Mouse (Mus musculus) embryonic facial prominence, embryonic 15.5 days (tissue): ENCODE measurements around the gene Exoc6. TPM values are rescaled to one million over a fixed set of nuclear protein-coding genes. Genes with fewer than 3 reads are reported as not detected.
"Not testable (repeated sequence)": the region's sequence is repeated elsewhere in the genome, so short reads cannot be mapped to it uniquely, and the experiment has no call there.

Source experiments
- ATAC-seq: fragments of 200-750 bp; cut with Nextera tagmentation; 2 replicates; pipeline ENCODE4 v1.8.0; 2017; ENCODE audit warnings: low read depth, moderate TSS enrichment; ENCODE audit not compliant: insufficient number of reproducible peaks, low FRiP score, low TSS enrichment
- H3K27ac ChIP-seq: fragments of 300-500 bp; sonication (generic); replicated peaks from 2 replicates; pipeline ENCODE4 v1.5.1; 2015; ENCODE audit warnings: mild to moderate bottlenecking, inconsistent platforms
- H3K27me3 ChIP-seq: fragments of 300-500 bp; sonication (generic); 2 replicates; pipeline ENCODE4 v1.6.1; 2015; ENCODE audit warnings: inconsistent platforms
- H3K36me3 ChIP-seq: fragments of 300-500 bp; sonication (generic); 2 replicates; pipeline ENCODE4 v1.6.1; 2015; ENCODE audit warnings: mild to moderate bottlenecking, inconsistent platforms
- H3K4me1 ChIP-seq: fragments of 300-500 bp; sonication (generic); 2 replicates; pipeline ENCODE4 v1.6.1; 2015; ENCODE audit warnings: inconsistent platforms
- H3K4me2 ChIP-seq: fragments of 300-500 bp; sonication (generic); replicated peaks from 2 replicates; pipeline ENCODE4 v1.6.1; 2015; ENCODE audit warnings: mild to moderate bottlenecking, inconsistent platforms
- H3K4me3 ChIP-seq: fragments of 300-500 bp; sonication (generic); replicated peaks from 2 replicates; pipeline ENCODE4 v1.5.1; 2015; ENCODE audit warnings: mild to moderate bottlenecking, inconsistent platforms
- H3K9ac ChIP-seq: fragments of 300-500 bp; sonication (generic); 2 replicates; pipeline ENCODE4 v1.6.1; 2015; ENCODE audit warnings: inconsistent platforms
- H3K9me3 ChIP-seq: fragments of 300-500 bp; sonication (generic); replicated peaks from 2 replicates; pipeline ENCODE4 v1.6.1; 2016; ENCODE audit warnings: inconsistent platforms
- WGBS: fragments of 180-500 bp; shearing (Covaris S2); methylation state at CpG from one replicate; pipeline ENCODE4 v1.1.7; 2015; 5-methylcytosine and 5-hydroxymethylcytosine counted together
- polyA plus RNA-seq: library from polyadenylated mRNA; unstranded; fragments of >200 nt; fragmentation: Nextera tagmentation; extraction: Ambion mirVana; gene quantifications from 2 replicates; pipeline ENCODE4 v1.2.1, GENCODE M21; 2015

Gene Exoc6
- polyA plus RNA-seq, 1 experiment from 2014 or later = 7.8 TPM

- H3K9ac ChIP-seq = no peak overlapping the region
- no peaks in the 10 kb centered on the region for H3K4me1 ChIP-seq
- no peak overlapping the region for H3K4me3 ChIP-seq
- 23% methylated on average over 8 of the region's 8 CpGs for WGBS
- H3K27ac ChIP-seq = no peak overlapping the region
- no peak for ATAC-seq
- H3K9me3 ChIP-seq = no peaks in the 10 kb centered on the region
- no peaks in the 10 kb centered on the region for H3K27me3 ChIP-seq
- no peak overlapping the region for H3K4me2 ChIP-seq
- H3K36me3 ChIP-seq = no peaks in the 10 kb centered on the region
Observed at GRCm38 (mm10) chr19:37526768-37527167, 23.4 kb upstream of the Exoc6 start.

GRCm38 (mm10) chr19:37527736-37528135, 22.5 kb upstream of the Exoc6 start:
- not testable (repeated sequence) for H3K27ac ChIP-seq, H3K9me3 ChIP-seq, ATAC-seq, H3K4me2 ChIP-seq, H3K36me3 ChIP-seq, H3K4me1 ChIP-seq, H3K9ac ChIP-seq, H3K4me3 ChIP-seq, H3K27me3 ChIP-seq
- 91% methylated on average over 3 of the region's 3 CpGs for WGBS

GRCm38 (mm10) chr19:37528581-37528980, 21.6 kb upstream of the Exoc6 start:
- no peaks in the 10 kb centered on the region for H3K4me1 ChIP-seq
- H3K4me2 ChIP-seq = no peak overlapping the region
- H3K27ac ChIP-seq = no peak overlapping the region
- H3K9ac ChIP-seq = no peak overlapping the region
- no peak for ATAC-seq
- no peaks in the 10 kb centered on the region for H3K27me3 ChIP-seq
- no peak overlapping the region for H3K4me3 ChIP-seq
- H3K36me3 ChIP-seq = no peaks in the 10 kb centered on the region
- 62% methylated on average over 6 of the region's 6 CpGs for WGBS
- no peaks in the 10 kb centered on the region for H3K9me3 ChIP-seq

- no peak overlapping the region for H3K4me3 ChIP-seq
- 84% methylated on average over 9 of the region's 9 CpGs for WGBS
- no peak overlapping the region for H3K9ac ChIP-seq
- ATAC-seq = no peak
- no peak overlapping the region for H3K27ac ChIP-seq
- H3K9me3 ChIP-seq = no peaks in the 10 kb centered on the region
- no peaks in the 10 kb centered on the region for H3K4me1 ChIP-seq
- no peak overlapping the region for H3K4me2 ChIP-seq
- no peaks in the 10 kb centered on the region for H3K36me3 ChIP-seq
- no peaks in the 10 kb centered on the region for H3K27me3 ChIP-seq
Observed at GRCm38 (mm10) chr19:37529296-37529695, 20.9 kb upstream of the Exoc6 start.

- Histone ChIP-seq H3K27ac (no peak overlapping the region), H3K9me3 (no peaks in the 10 kb centered on the region), H3K36me3 (no peaks in the 10 kb centered on the region), H3K4me3 (no peak overlapping the region), H3K4me2 (no peak overlapping the region), H3K4me1 (no peaks in the 10 kb centered on the region), H3K9ac (no peak overlapping the region), H3K27me3 (no peaks in the 10 kb centered on the region)
- WGBS = 31% methylated on average over 7 of the region's 7 CpGs
- no peak for ATAC-seq
Observed at GRCm38 (mm10) chr19:37529975-37530515, 20.2 kb upstream of the Exoc6 start.

- H3K9me3 ChIP-seq = no peaks in the 10 kb centered on the region
- H3K27ac ChIP-seq = no peak overlapping the region
- no peak overlapping the region for H3K4me3 ChIP-seq
- ATAC-seq = no peak
- no peak overlapping the region for H3K9ac ChIP-seq
- H3K4me2 ChIP-seq = no peak overlapping the region
- H3K4me1 ChIP-seq = no peaks in the 10 kb centered on the region
- no peaks in the 10 kb centered on the region for H3K36me3 ChIP-seq
- 80% methylated on average over 3 of the region's 3 CpGs for WGBS
- no peaks in the 10 kb centered on the region for H3K27me3 ChIP-seq
Observed at GRCm38 (mm10) chr19:37530601-37531000, 19.6 kb upstream of the Exoc6 start.

GRCm38 (mm10) chr19:37531200-37531845, 18.9 kb upstream of the Exoc6 start:
- Histone ChIP-seq H3K4me1 (no peaks in the 10 kb centered on the region), H3K4me3 (no peak overlapping the region), H3K9me3 (no peaks in the 10 kb centered on the region), H3K36me3 (no peaks in the 10 kb centered on the region), H3K9ac (no peak overlapping the region), H3K27ac (no peak overlapping the region), H3K27me3 (no peaks in the 10 kb centered on the region), H3K4me2 (no peak overlapping the region)
- no peak for ATAC-seq
- WGBS = 55% methylated on average over 7 of the region's 7 CpGs

- no peak for ATAC-seq
- no peaks in the 10 kb centered on the region for H3K36me3 ChIP-seq
- 81% methylated on average over 5 of the region's 5 CpGs for WGBS
Observed at GRCm38 (mm10) chr19:37533196-37533595, 17.0 kb upstream of the Exoc6 start.

GRCm38 (mm10) chr19:37534737-37535365, 15.4 kb upstream of the Exoc6 start:
- Histone ChIP-seq H3K9me3 (no peaks in the 10 kb centered on the region), H3K36me3 (no peaks in the 10 kb centered on the region), H3K9ac (no peak overlapping the region), H3K27me3 (no peaks in the 10 kb centered on the region), H3K27ac (no peak overlapping the region), H3K4me3 (no peak overlapping the region), H3K4me1 (no peaks in the 10 kb centered on the region), H3K4me2 (no peak overlapping the region)
- ATAC-seq = no peak
- whole genome bisulfite sequencing = 47% methylated on average over 3 of the region's 3 CpGs

More at GRCm38 (mm10) chr19:37533196-37533595, 17.0 kb upstream of the Exoc6 start:
- Histone ChIP-seq H3K27me3 (no peaks in the 10 kb centered on the region), H3K4me2 (no peak overlapping the region), H3K4me3 (no peak overlapping the region), H3K9ac (no peak overlapping the region), H3K9me3 (no peaks in the 10 kb centered on the region), H3K4me1 (no peaks in the 10 kb centered on the region), H3K27ac (no peak overlapping the region)

GRCm38 (mm10) chr19:37536426-37536825, 13.8 kb upstream of the Exoc6 start:
- H3K4me2 ChIP-seq = no peak overlapping the region
- no peaks in the 10 kb centered on the region for H3K4me1 ChIP-seq
- no peak overlapping the region for H3K9ac ChIP-seq
- no peaks in the 10 kb centered on the region for H3K36me3 ChIP-seq
- ATAC-seq = no peak
- H3K27me3 ChIP-seq = no peaks in the 10 kb centered on the region
- no peaks in the 10 kb centered on the region for H3K9me3 ChIP-seq
- H3K4me3 ChIP-seq = no peak overlapping the region
- H3K27ac ChIP-seq = no peak overlapping the region
- 71% methylated on average over 7 of the region's 7 CpGs for WGBS

GRCm38 (mm10) chr19:37537717-37538116, 12.5 kb upstream of the Exoc6 start:
- ATAC-seq = no peak
- no peak overlapping the region for H3K4me3 ChIP-seq

GRCm38 (mm10) chr19:37540201-37540600, 10.0 kb upstream of the Exoc6 start:
- 51% methylated on average over 7 of the region's 7 CpGs for WGBS
- Histone ChIP-seq H3K27ac (no peak overlapping the region), H3K4me2 (no peak overlapping the region), H3K27me3 (no peaks in the 10 kb centered on the region), H3K4me3 (no peak overlapping the region), H3K36me3 (no peaks in the 10 kb centered on the region), H3K4me1 (no peaks in the 10 kb centered on the region), H3K9me3 (no peaks in the 10 kb centered on the region), H3K9ac (no peak overlapping the region)
- ATAC-seq = no peak

More at GRCm38 (mm10) chr19:37537717-37538116, 12.5 kb upstream of the Exoc6 start:
- 74% methylated on average over 1 of the region's 1 CpGs for WGBS
- H3K9ac ChIP-seq = no peak overlapping the region
- no peaks in the 10 kb centered on the region for H3K4me1 ChIP-seq
- H3K4me2 ChIP-seq = no peak overlapping the region
- H3K36me3 ChIP-seq = no peaks in the 10 kb centered on the region
- H3K9me3 ChIP-seq = no peaks in the 10 kb centered on the region
- no peak overlapping the region for H3K27ac ChIP-seq
- H3K27me3 ChIP-seq = no peaks in the 10 kb centered on the region
